Mouse (Mus musculus) midbrain, embryonic 16.5 days (tissue): Measurements from ENCODE around the gene Wwtr1. TPM values are rescaled to one million over a fixed set of nuclear protein-coding genes. Genes with fewer than 3 reads are reported as not detected.

Experiments
- ATAC-seq: fragments of 200-750 bp; cut with Nextera tagmentation; 2 replicates; pipeline ENCODE4 v1.8.0; 2017; ENCODE audit warnings: moderate TSS enrichment
- H3K27ac ChIP-seq: fragments of 300-500 bp; sonication (generic); 2 replicates; pipeline ENCODE4 v1.5.1; 2014; ENCODE audit warnings: mild to moderate bottlenecking, low read length, mixed read lengths
- H3K27me3 ChIP-seq: fragments of 300-500 bp; sonication (generic); 2 replicates; pipeline ENCODE4 v1.6.1; 2014; ENCODE audit warnings: low read depth, low read length, mixed read lengths; ENCODE audit not compliant: control insufficient read depth, insufficient read depth
- H3K36me3 ChIP-seq: fragments of 300-500 bp; sonication (generic); 2 replicates; pipeline ENCODE4 v1.6.1; 2014; ENCODE audit warnings: mild to moderate bottlenecking, low read length, moderate library complexity, mixed read lengths; ENCODE audit not compliant: control insufficient read depth, insufficient read depth
- H3K4me1 ChIP-seq: fragments of 300-500 bp; sonication (generic); 2 replicates; pipeline ENCODE4 v1.6.1; 2014; ENCODE audit warnings: mild to moderate bottlenecking, low read length, mixed read lengths; ENCODE audit not compliant: control insufficient read depth, insufficient read depth
- H3K4me2 ChIP-seq: fragments of 300-500 bp; sonication (generic); 2 replicates; pipeline ENCODE4 v1.6.1; 2014; ENCODE audit warnings: mild to moderate bottlenecking, low read length, mixed read lengths
- H3K4me3 ChIP-seq: fragments of 300-500 bp; sonication (generic); 2 replicates; pipeline ENCODE4 v1.5.1; 2014; ENCODE audit warnings: low read depth, mild to moderate bottlenecking, low read length, moderate library complexity, mixed read lengths
- H3K9ac ChIP-seq: fragments of 300-500 bp; sonication (generic); 2 replicates; pipeline ENCODE4 v1.6.1; 2014; ENCODE audit warnings: low read depth, low read length, mixed read lengths
- H3K9me3 ChIP-seq: fragments of 300-500 bp; sonication (generic); replicated peaks from 2 replicates; pipeline ENCODE4 v1.6.1; 2014; ENCODE audit warnings: mild to moderate bottlenecking, low read length, mixed read lengths; ENCODE audit not compliant: control insufficient read depth, poor library complexity, severe bottlenecking
- WGBS: fragments of 180-500 bp; shearing (Covaris S2); extraction: QIAGEN DNeasy Blood & Tissue Kit; methylation state at CpG from one replicate; pipeline ENCODE4 v1.1.7; 2014; 5-methylcytosine and 5-hydroxymethylcytosine counted together
- polyA plus RNA-seq: library from polyadenylated mRNA; unstranded; fragments of >200 nt; fragmentation: Nextera tagmentation; extraction: Ambion mirVana; gene quantifications from 2 replicates; pipeline ENCODE4 v1.2.1, GENCODE M21; 2015

The Wwtr1 gene
- polyA plus RNA-seq, 1 experiment from 2014 or later, result 5.8 TPM

DNA sequence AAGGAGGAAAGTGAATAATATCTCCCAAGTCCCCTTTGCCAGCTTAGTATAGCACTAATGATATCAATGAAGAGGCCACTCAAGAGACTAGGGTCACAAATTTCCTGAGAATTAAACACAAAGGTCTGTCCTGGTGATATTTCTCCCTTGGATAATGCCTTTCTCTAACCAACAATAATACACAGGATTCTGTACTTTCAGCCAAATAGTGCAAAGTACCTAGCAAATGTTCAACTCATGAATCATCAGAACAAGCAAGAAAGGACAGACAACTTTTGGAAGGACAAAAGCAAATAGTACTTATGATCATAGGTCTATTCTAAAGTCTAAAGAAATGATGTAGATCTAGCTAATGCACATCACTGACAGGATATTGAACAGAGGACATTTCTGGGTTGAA is 19.8 kb upstream of the Wwtr1 start:
- H3K9ac ChIP-seq, result no peak overlapping the region
- H3K36me3 ChIP-seq, result no peaks in the 10 kb centered on the region
- H3K9me3 ChIP-seq, result no peaks in the 10 kb centered on the region
- no peaks in the 10 kb centered on the region for H3K27me3 ChIP-seq
- no peak overlapping the region for H3K4me3 ChIP-seq
- H3K27ac ChIP-seq, result no peak overlapping the region
- no peak for ATAC-seq
- no peak overlapping the region for H3K4me2 ChIP-seq
- H3K4me1 ChIP-seq, result no peaks in the 10 kb centered on the region

- Histone ChIP-seq H3K36me3 (no peaks in the 10 kb centered on the region), H3K27ac (no peak overlapping the region), H3K4me3 (no peak overlapping the region), H3K9ac (no peak overlapping the region), H3K4me1 (no peaks in the 10 kb centered on the region), H3K9me3 (0 out of 2 replicates have a peak, but pooled peaks cover 2% of the 10 kb centered on the region), H3K4me2 (no peak overlapping the region), H3K27me3 (no peaks in the 10 kb centered on the region)
- 92% methylated on average over 6 of the region's 6 CpGs for WGBS
- ATAC-seq, result no peak
These were observed 10.3 kb upstream of the Wwtr1 start for GRCm38 (mm10) chr3:57585967-57586366.

GRCm38 (mm10) chr3:57583533-57583932 is 7.8 kb upstream of the Wwtr1 start:
- H3K27me3 ChIP-seq, result no peaks in the 10 kb centered on the region
- H3K4me1 ChIP-seq, result no peaks in the 10 kb centered on the region
- H3K4me3 ChIP-seq, result no peak overlapping the region
- no peak overlapping the region for H3K4me2 ChIP-seq
- 72% methylated on average over 4 of the region's 4 CpGs for WGBS
- H3K27ac ChIP-seq, result no peak overlapping the region
- H3K9me3 ChIP-seq, result 0 out of 2 replicates have a peak, but pooled peaks cover 2% of the 10 kb centered on the region
- no peak overlapping the region for H3K9ac ChIP-seq
- ATAC-seq, result no peak
- H3K36me3 ChIP-seq, result no peaks in the 10 kb centered on the region

- no peak overlapping the region for H3K4me2 ChIP-seq
- 91% methylated on average over 10 of the region's 10 CpGs for WGBS
- no peaks in the 10 kb centered on the region for H3K4me1 ChIP-seq
- H3K9me3 ChIP-seq, result 0 out of 2 replicates have a peak, but pooled peaks cover 2% of the 10 kb centered on the region
- H3K27me3 ChIP-seq, result no peaks in the 10 kb centered on the region
- ATAC-seq, result no peak
- H3K4me3 ChIP-seq, result no peak overlapping the region
- no peak overlapping the region for H3K27ac ChIP-seq
- H3K36me3 ChIP-seq, result no peaks in the 10 kb centered on the region
- H3K9ac ChIP-seq, result no peak overlapping the region
These were observed 4.9 kb upstream of the Wwtr1 start for GRCm38 (mm10) chr3:57580426-57581195.

DNA sequence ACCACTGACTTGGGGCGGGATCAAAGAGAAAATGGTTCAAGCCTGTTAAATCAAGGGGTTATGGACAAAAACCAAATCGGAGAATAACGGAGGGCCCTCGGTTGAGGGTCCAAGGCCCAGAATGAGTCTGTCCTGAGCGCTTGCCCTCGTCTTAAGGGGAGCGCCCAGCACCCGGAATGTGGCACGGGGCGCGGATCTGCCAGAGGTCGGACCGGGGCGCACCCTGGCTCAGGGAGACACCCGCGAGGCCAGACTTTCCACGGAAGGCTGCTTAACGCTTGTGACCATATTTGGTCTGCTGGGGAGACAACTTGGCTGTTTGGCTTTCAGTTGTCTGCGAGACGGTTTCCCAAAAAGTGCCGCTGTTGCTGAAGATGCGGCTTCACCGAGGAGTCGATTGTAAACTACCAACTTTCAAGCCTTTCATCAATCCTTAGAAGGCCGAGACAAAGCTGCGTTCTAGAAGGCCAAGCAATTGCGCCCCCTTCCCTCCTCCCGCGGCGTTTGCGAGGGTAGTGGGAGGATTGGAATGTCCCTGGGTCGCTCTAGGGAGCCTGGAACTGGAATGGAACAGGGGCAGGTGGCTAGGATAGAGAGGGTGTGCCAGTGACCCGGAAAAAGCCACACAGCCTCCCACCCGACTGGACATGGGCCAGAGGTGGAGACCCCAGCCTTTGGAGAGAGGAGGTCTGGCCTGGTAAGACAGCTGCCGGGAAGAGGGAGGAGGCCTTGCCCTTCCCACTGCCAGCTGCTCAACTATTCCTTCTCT is 530 bp upstream of the Wwtr1 start:
- H3K4me2 ChIP-seq, result peak overlapping the region; percentile 99
- H3K4me1 ChIP-seq, result no peaks in the 10 kb centered on the region
- H3K4me3 ChIP-seq, result peak overlapping the region; percentile 50
- no peaks in the 10 kb centered on the region for H3K36me3 ChIP-seq
- H3K9ac ChIP-seq, result peak overlapping the region; percentile 72
- H3K27me3 ChIP-seq, result no peaks in the 10 kb centered on the region
- WGBS, result 0% methylated on average over 35 of the region's 35 CpGs
- ATAC-seq, result peak; percentile 59
- H3K9me3 ChIP-seq, result no peaks in the 10 kb centered on the region
- H3K27ac ChIP-seq, result peak overlapping the region; percentile 71

- Histone ChIP-seq H3K9ac (peak overlapping the region; percentile 72), H3K27ac (peak overlapping the region; percentile 53; the same call in 1 of the 2 replicates), H3K9me3 (no peaks in the 10 kb centered on the region), H3K4me2 (peak overlapping the region; percentile 99), H3K4me3 (peak overlapping the region; percentile 50), H3K27me3 (no peaks in the 10 kb centered on the region), H3K36me3 (no peaks in the 10 kb centered on the region), H3K4me1 (no peaks in the 10 kb centered on the region)
- under 1% methylated on average over 58 of the region's 59 CpGs for WGBS
- ATAC-seq, result peak; percentile 80
These were observed 638 bp downstream of the Wwtr1 start for GRCm38 (mm10) chr3:57574885-57575659.

- Histone ChIP-seq H3K27ac (no peak overlapping the region), H3K27me3 (no peaks in the 10 kb centered on the region), H3K36me3 (no peaks in the 10 kb centered on the region), H3K4me2 (peak overlapping the region; percentile 99; the same call in 1 of the 2 replicates), H3K9me3 (no peaks in the 10 kb centered on the region), H3K9ac (no peak overlapping the region), H3K4me3 (peak overlapping the region; percentile 50; the same call in 1 of the 2 replicates), H3K4me1 (no peaks in the 10 kb centered on the region)
- ATAC-seq, result no peak
- WGBS, result 50% methylated on average over 14 of the region's 14 CpGs
These were observed 1.7 kb downstream of the Wwtr1 start for GRCm38 (mm10) chr3:57573898-57574570.

- H3K27ac ChIP-seq, result no peak overlapping the region
- H3K4me3 ChIP-seq, result no peak overlapping the region
- no peaks in the 10 kb centered on the region for H3K36me3 ChIP-seq
- no peaks in the 10 kb centered on the region for H3K4me1 ChIP-seq
- WGBS, result 77% methylated on average over 6 of the region's 6 CpGs
- H3K9ac ChIP-seq, result no peak overlapping the region
- H3K9me3 ChIP-seq, result no peaks in the 10 kb centered on the region
- no peaks in the 10 kb centered on the region for H3K27me3 ChIP-seq
- no peak for ATAC-seq
- H3K4me2 ChIP-seq, result peak overlapping the region; percentile 24; the same call in 1 of the 2 replicates
These were observed 3.3 kb downstream of the Wwtr1 start for GRCm38 (mm10) chr3:57572331-57572975.
